Mouse (Mus musculus) lung, adult 18-20 months (tissue): ENCODE results near the gene Cbfa2t2.

Source experiments
- DNase-seq, 2 experiments: peaks; one replicate each; pipeline ENCODE4 v3.0.0; 2022; ENCODE audit warnings: mixed read lengths in 2 of 2

Cbfa2t2 gene

DNA sequence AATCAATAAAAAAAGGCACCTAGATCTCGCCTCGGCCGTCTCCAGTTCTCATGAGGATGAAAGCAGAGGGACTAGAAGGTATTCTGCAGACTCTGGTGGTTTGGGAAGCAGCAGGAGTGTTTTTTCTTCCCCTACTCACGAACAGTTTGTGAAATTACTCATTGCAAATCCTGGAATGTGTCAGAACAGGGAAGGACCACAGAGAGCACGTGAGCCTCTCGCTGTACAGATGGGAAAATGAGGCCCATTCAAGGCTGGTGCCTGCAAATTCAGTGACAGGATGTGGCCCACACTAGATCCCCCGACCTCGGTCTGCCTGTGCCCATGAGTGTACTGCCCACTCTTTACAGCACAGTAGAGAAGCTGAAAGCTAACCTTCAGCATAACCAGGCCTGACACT, 135.7 kb downstream of the Cbfa2t2 start:
- no peak for DNase-seq

DNA sequence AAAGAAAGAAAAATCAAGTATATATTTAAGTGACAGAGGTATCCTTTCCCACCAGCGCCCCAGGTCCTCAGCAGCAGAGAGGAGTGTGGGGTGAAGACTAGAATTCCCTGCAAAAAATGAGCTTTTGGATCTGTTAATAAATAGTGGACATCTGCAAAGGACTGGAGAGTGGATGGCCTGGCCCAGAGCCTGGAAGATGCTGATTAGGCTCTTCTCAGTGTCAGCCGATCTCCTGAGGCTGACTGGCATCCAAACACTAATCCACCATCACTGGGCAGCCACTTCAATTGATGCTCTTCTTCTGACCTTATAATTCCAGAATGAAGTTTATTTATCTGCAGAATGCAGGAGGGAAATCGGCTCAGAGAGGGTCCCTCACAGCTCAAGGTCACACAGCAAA, 136.7 kb downstream of the Cbfa2t2 start:
- DNase-seq = no peak

GRCm38 (mm10) chr2:154574271-154574670, 138.0 kb downstream of the Cbfa2t2 start:
- DNase-seq = no peak

- no peak for DNase-seq
Measured at GRCm38 (mm10) chr2:154576876-154577743, 140.8 kb downstream of the Cbfa2t2 start.

DNA sequence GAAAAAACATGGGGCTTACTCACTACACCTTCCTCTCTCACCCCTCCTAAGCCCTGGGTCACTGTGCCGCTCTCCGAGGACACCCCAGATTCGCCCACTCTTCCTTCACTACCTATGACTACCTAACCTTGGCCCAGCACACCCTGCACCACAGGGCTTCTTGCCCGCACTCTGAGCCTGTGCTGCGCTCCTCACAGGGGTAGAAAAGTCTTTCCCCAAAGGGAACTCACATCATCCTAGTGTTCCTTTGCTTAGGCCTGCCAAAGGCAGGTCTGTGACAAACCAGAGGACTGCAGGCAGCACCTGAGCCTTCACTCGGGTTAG, 141.4 kb downstream of the Cbfa2t2 start:
- no peak for DNase-seq

GRCm38 (mm10) chr2:154580586-154580985, 144.3 kb downstream of the Cbfa2t2 start:
- DNase-seq = no peak

GRCm38 (mm10) chr2:154581421-154581820, 145.1 kb downstream of the Cbfa2t2 start:
- no peak for DNase-seq

- DNase-seq = no peak
Measured at GRCm38 (mm10) chr2:154583906-154584872, 147.9 kb downstream of the Cbfa2t2 start.

DNA sequence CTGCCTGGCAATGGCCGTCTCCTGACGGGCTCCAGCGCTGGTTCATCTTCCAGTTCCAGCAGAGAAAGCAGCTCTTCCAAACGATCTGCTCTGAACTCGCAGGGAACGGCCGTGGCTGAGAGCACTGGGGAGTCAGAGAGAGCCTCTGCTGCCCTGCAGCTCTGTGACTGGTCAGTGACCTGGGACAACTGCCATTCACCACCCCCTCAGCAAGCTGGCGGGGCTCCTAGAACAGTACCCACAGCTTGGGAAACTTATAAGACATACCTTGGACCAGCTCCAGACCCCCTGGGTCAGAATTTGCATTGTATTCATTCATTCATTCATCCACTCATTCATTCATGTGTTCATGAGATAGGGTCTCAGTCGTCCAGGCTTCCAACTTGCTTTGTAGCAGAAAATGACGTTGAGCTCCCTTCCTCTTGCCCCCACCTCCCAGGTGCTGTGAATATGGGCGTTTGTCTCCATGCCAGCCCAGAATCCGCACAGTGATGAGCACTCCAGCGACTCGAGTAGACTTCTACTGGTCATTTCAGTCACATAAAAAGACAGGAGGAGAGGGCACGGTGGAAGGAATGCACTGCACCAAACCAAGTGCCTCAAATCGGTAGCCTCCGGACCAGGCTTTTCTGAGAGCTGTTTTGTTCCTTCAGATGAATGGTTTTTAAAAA, 148.8 kb downstream of the Cbfa2t2 start:
- no peak for DNase-seq

GRCm38 (mm10) chr2:154586405-154586804, 150.1 kb downstream of the Cbfa2t2 start:
- no peak for DNase-seq
